Mouse (Mus musculus): ENCODE results near the gene Gm4778.
"Not testable (repeated sequence)": the region's sequence is repeated elsewhere in the genome, so short reads cannot be mapped to it uniquely, and the experiment has no call there.

Gene Gm4778

DNA sequence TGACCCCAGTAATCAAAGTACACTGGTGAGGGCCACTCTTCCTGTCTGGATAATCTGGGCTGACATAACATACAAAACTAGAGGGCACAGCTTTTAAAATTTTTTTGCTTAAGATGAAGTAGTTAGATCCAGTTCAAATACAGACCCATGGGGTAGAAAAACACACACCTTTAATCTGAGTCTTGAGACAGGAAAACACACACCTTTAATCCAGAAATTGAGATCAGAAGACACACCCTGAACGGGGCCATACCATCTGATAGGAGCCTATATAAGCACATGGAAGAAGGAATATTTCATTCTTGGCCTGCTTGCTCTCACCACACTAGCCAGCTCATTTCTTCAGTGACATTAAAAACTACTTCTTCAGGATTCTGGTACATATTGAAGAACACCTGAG, at the start of gene Gm4778:
TSS of gene Gm4778 (plus strand) at position 301 of the 400 bp plus-strand sequence.
- not testable (repeated sequence) for DNase-seq (ENCODE audit: low spot score)

GRCm38 (mm10) chr3:94260598-94260997, 3.2 kb upstream of the Gm4778 start:
- DNase-seq (ENCODE audit: low spot score) = peak; percentile 5

DNA sequence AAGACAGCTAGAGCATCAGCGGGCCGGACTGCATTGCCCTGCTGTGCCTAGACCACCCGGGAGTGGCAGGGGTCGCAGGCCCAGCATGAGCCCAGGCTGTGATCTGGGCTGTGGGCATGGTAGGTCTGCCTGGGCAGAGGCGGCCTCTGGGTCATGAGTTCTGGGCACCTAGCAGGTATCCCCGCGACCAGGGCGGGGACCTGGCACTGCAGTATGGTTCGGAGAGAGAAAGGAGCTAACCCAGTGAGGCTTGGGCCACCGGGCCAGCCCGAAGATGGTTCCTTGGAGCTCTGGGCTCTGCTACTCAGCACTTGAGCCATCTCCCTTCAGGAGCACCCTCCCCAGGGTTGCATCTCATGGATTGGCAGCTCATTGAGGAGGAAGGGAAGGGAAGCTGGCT, 12.2 kb downstream of the Gm4778 start:
- DNase-seq (ENCODE audit: low spot score) = no peak

DNA sequence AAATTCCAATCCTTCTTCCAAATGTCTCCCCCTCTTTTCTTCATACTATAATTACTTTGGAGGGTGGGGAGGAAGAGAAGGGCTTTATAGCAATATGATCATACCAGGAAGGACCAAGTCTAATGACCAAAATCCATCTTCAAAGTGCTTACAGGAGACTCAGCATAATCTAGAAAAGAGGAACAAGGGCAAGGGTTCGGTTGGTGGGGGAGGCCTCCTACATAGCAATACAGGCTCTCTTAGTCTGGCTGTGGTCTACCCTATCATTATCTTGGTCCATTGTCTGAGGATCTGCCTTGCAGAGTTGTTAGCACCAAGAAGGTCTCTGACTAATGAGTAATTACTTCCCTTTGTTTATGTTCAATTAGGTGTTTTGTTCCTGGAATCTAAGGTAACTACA, 41.6 kb downstream of the Gm4778 start:
- DNase-seq (ENCODE audit: low spot score) = no peak

DNA sequence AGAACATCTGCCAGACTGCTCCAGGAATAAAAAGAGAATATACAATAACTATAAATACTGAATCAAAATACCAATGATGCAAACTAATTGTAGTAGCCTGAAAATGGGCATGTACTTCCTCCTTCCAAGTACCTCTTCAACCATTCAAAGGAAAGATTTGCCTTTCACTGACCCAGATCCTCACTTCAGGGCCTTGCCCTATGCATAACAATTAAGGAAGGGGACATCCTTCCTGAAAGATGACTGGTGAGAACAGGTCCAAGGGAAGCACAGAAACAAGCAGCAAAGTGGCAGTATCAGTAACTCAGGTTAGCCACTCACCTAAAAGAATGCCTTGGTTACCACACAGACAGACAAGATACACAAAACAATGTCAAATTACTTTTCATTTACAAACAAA, 43.1 kb downstream of the Gm4778 start:
- no peak for DNase-seq (ENCODE audit: low spot score)

GRCm38 (mm10) chr3:94309633-94310363, 46.0 kb downstream of the Gm4778 start, which contains the start of gene Them4:
TSS of gene Them4 (plus strand) at chr3:94310089.
- peak; percentile 83 for DNase-seq (ENCODE audit: low spot score)

DNA sequence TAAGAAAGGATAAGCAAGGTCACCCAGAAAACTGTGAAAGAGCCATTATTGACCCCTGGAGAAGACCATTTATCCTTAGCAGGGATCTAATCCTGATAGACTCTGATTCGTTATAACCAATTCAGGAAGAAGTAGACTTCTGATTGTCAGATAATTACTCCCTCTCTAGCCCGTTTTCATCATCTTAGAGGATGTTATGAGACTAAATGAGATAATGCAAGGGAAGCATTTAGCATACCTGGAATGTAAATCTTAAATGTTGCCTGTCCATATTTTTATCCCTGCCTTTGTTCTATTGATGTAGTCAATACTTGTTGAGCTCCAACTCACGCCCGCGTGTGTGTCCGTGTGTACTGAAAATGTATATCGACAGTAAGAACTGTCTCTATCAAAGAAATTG, 46.7 kb downstream of the Gm4778 start:
- DNase-seq (ENCODE audit: low spot score) = no peak

GRCm38 (mm10) chr3:94310911-94311310, 47.1 kb downstream of the Gm4778 start:
- DNase-seq (ENCODE audit: low spot score) = no peak

DNA sequence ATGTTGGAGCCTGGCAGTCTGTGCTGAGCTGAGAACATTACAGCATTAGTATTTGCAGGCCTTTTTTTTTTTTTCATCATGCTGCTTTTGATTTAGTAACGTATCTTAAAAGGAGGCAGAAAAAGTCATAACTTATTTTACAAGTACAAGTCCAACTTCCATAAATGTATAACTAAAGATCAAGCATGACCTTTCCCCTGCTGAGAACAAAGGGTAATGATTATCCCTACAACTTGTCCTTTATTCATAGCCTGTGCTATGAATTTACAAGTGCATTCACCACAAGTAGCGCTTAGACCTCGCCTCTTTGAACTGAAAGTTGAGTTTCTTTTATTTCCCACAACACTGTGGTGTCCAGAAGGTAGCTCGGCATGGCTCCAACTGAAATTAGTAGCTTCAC, 47.5 kb downstream of the Gm4778 start:
- no peak for DNase-seq (ENCODE audit: low spot score)

Measured in left cerebral cortex, adult 11 months (tissue).